19 mouse cellular contexts compared by ENCODE assay signal in the genomic region with DNA sequence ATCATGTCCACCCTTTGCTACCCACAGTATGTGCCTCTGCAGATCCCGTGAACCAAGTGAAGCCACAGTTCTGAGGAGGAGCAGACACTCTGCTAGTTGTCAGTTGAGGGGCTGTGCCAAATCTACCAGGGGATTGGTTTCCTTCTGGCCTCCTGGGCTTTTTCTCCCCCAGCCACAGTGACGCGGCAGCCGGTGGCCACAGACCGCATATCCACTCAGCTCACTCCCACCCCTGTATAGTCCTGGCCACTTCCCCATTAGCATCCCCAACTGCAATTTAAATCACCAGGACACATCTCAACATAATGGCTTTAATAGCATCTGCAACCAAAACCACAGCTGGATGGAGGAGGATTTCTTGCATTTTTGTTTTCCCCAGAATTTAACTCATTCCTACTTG. TPM values are rescaled to one million over a fixed set of nuclear protein-coding genes. Genes with fewer than 3 reads are reported as not detected.
A peak's percentile ranks its signal among the peaks of the same experiment; 100 is the strongest.
DNase-seq lines count a peak whose midpoint lies in the region; ATAC-seq and TF ChIP-seq lines count a peak whose summit lies in the region.
"Had no signal": no experiment of that assay in that cellular context is flagged by ENCODE, and none has a peak within 500 bp of the region (broad histone marks: within the 10 kb centered on the region; RNA-seq: fewer than 3 reads in every experiment).

No protein-coding gene starts in this region.

- no peak for TF ChIP-seq POLR2A in myocyte (IDR thresholded peaks at IDR 0.05; ENCODE audit: insufficient read length, low read depth)

- no peak for DNase-seq in liver, embryonic 13.5 days
- no peak for DNase-seq in liver, embryonic 11.5 days (ENCODE audit: low spot score)
- DNase-seq in cerebellum, postnatal 36 days: no peak
- no peak for DNase-seq in ovary, adult 18-20 months (ENCODE audit: low spot score)
- DNase-seq: adrenal gland, postnatal 25 days; cerebellum, adult 11-12 months; embryo, embryonic 11 days; gastrocnemius, postnatal 36 days; thymus, adult 18-20 months had no signal

- H3K4me1 ChIP-seq in liver, embryonic 13.5 days (replicated peaks): peaks cover 23% of the 10 kb centered on the region
- no peaks in the 10 kb centered on the region; the same call in 1 of the 2 replicates for H3K4me1 ChIP-seq in liver, embryonic 11.5 days (replicated peaks; ENCODE audit: control insufficient read depth, insufficient read depth, low read length)
- H3K4me1 ChIP-seq: midbrain, embryonic 13.5 days had no signal

- H3K4me2 ChIP-seq in liver, embryonic 13.5 days: no peak overlapping the region
- H3K4me2 ChIP-seq in liver, embryonic 11.5 days: no peak overlapping the region
- H3K4me2 ChIP-seq in myocyte (ENCODE audit: low read depth): peak overlapping the region; percentile 40
- H3K4me2 ChIP-seq: midbrain, embryonic 13.5 days; neural tube, embryonic 15.5 days had no signal

- no peak overlapping the region for H3K4me3 ChIP-seq in liver, embryonic 13.5 days (replicated peaks)
- H3K4me3 ChIP-seq in liver, embryonic 11.5 days (ENCODE audit: low read depth, low read length): no peak overlapping the region
- no peak overlapping the region for H3K4me3 ChIP-seq in myocyte
- H3K4me3 ChIP-seq: midbrain, embryonic 13.5 days; neural tube, embryonic 15.5 days had no signal

- H3K36me3 ChIP-seq in liver, embryonic 13.5 days: peaks cover 7% of the 10 kb centered on the region; the same call in 1 of the 2 replicates
- peaks cover 5% of the 10 kb centered on the region; the same call in 1 of the 2 replicates for H3K36me3 ChIP-seq in liver, embryonic 11.5 days (ENCODE audit: control insufficient read depth, insufficient read depth, low read length)
- H3K36me3 ChIP-seq in myocyte (ENCODE audit: control insufficient read depth, insufficient read depth): no peaks in the 10 kb centered on the region

- H3K9me3 ChIP-seq in liver, embryonic 13.5 days (replicated peaks): no peaks in the 10 kb centered on the region
- no peaks in the 10 kb centered on the region for H3K9me3 ChIP-seq in liver, embryonic 11.5 days (ENCODE audit: control insufficient read depth, low read length)
- H3K9me3 ChIP-seq: midbrain, embryonic 13.5 days; neural tube, embryonic 15.5 days had no signal

- WGBS in liver, embryonic 13.5 days (ENCODE audit: insufficient replicate concordance): 15% methylated on average over 5 of the region's 5 CpGs
- WGBS in liver, embryonic 11.5 days: 22% methylated on average over 5 of the region's 5 CpGs

- no peak overlapping the region for H3K9ac ChIP-seq in liver, embryonic 13.5 days
- no peak overlapping the region for H3K9ac ChIP-seq in liver, embryonic 11.5 days (ENCODE audit: low read depth, low read length)
- H3K9ac ChIP-seq: midbrain, embryonic 13.5 days; neural tube, embryonic 15.5 days had no signal

- no peak overlapping the region for H3ac ChIP-seq in myocyte (ENCODE audit: control insufficient read depth, insufficient read length)

- no peak overlapping the region for H3K27ac ChIP-seq in liver, embryonic 13.5 days
- H3K27ac ChIP-seq in liver, embryonic 11.5 days (ENCODE audit: low read depth, low read length): no peak overlapping the region
- H3K27ac ChIP-seq: midbrain, embryonic 13.5 days; neural tube, embryonic 15.5 days had no signal

- ATAC-seq in liver, embryonic 13.5 days (ENCODE audit: low read depth): peak; percentile 39; the same call in 1 of the 2 replicates
- no peak for ATAC-seq in liver, embryonic 11.5 days (replicated peaks; ENCODE audit: low FRiP score)
- ATAC-seq in common myeloid progenitor, adult 5-6 weeks (replicated peaks; ENCODE audit: low read depth, poor library complexity, severe bottlenecking): peak; percentile 79
- peak; percentile 86 to 87 for ATAC-seq in hematopoietic stem cell, adult 5-6 weeks (replicated peaks in 1 of 2; ENCODE audit: insufficient read depth in 1 of 2, low FRiP score in 2 of 2, low TSS enrichment in 1 of 2, low read depth in 1 of 2, poor library complexity in 2 of 2, severe bottlenecking in 2 of 2)
- ATAC-seq: forebrain, embryonic 16.5 days; midbrain, embryonic 13.5 days had no signal

- H3K27me3 ChIP-seq in liver, embryonic 13.5 days: no peaks in the 10 kb centered on the region
- H3K27me3 ChIP-seq in liver, embryonic 11.5 days (replicated peaks; ENCODE audit: control insufficient read depth, insufficient read depth, low read length): no peaks in the 10 kb centered on the region
- H3K27me3 ChIP-seq in myocyte (ENCODE audit: control insufficient read depth, insufficient read depth, insufficient read length): no peaks in the 10 kb centered on the region
- H3K27me3 ChIP-seq: midbrain, embryonic 13.5 days; neural tube, embryonic 15.5 days had no signal

- H3K79me2 ChIP-seq in myocyte (ENCODE audit: control insufficient read depth, insufficient read depth): no peaks in the 10 kb centered on the region

TF ChIP-seq in myocyte, 11 proteins besides CTCF, POLR2A, EP300 and RAD21:
- TF ChIP-seq MYOD1 (IDR thresholded peaks at IDR 0.05; ENCODE audit: control insufficient read depth in 1 of 3, insufficient read length in 2 of 3, low read depth in 2 of 3) (peak in 1 of 3 experiments; percentile 14), USF1 (IDR thresholded peaks at IDR 0.05; ENCODE audit: low read depth) (no peak)
TF ChIP-seq in myocyte: peak in this region for 1.

RNA-seq across cellular contexts. Expression of gene Jmjd4, which starts 31.1 kb away (rescaled TPM):
- polyA plus RNA-seq in liver, embryonic 13.5 days (2015; fragmentation: Nextera tagmentation; extraction: Ambion mirVana): 5.2 and 5.3 TPM in 2 replicates
- 10.8 and 12.7 TPM in 2 replicates for polyA plus RNA-seq in liver, embryonic 11.5 days (2014; fragmentation: Nextera tagmentation; extraction: Ambion mirVana)
- 4.4 and 8.4 TPM in 2 replicates for total RNA-seq in common myeloid progenitor, adult 5-6 weeks (2017)
- total RNA-seq in hematopoietic stem cell, adult 5-6 weeks (2017): 5.3 and 7.8 TPM in 2 replicates
- 4.5 TPM for polyA plus RNA-seq in myocyte (2012; fragmentation: generic; extraction: Trizol)

RNA-seq across cellular contexts. Expression of gene Snap47, which starts 32.3 kb away (rescaled TPM):
- polyA plus RNA-seq in liver, embryonic 13.5 days (2015; fragmentation: Nextera tagmentation; extraction: Ambion mirVana): 26.8 and 31.0 TPM in 2 replicates
- 57.9 and 67.4 TPM in 2 replicates for polyA plus RNA-seq in liver, embryonic 11.5 days (2014; fragmentation: Nextera tagmentation; extraction: Ambion mirVana)
- total RNA-seq in common myeloid progenitor, adult 5-6 weeks (2017): 8.2 and 8.5 TPM in 2 replicates
- total RNA-seq in hematopoietic stem cell, adult 5-6 weeks (2017): 9.7 and 16.4 TPM in 2 replicates
- 67.2 TPM for polyA plus RNA-seq in myocyte (2012; fragmentation: generic; extraction: Trizol)

RNA-seq across cellular contexts. Expression of gene Prss38, which starts 43.3 kb away (rescaled TPM):
- polyA plus RNA-seq in liver, embryonic 13.5 days (2015; fragmentation: Nextera tagmentation; extraction: Ambion mirVana): not detected in 2 replicates
- not detected in 2 replicates for polyA plus RNA-seq in liver, embryonic 11.5 days (2014; fragmentation: Nextera tagmentation; extraction: Ambion mirVana)
- total RNA-seq in common myeloid progenitor, adult 5-6 weeks (2017): not detected in 2 replicates
- total RNA-seq in hematopoietic stem cell, adult 5-6 weeks (2017): not detected in 2 replicates
- not detected for polyA plus RNA-seq in myocyte (2012; fragmentation: generic; extraction: Trizol)
- total RNA-seq: adrenal gland, postnatal 25 days; gastrocnemius, postnatal 36 days; layer of hippocampus, adult 8-10 months; left cerebral cortex, postnatal 25 days had no signal
- polyA plus RNA-seq: forebrain, embryonic 16.5 days; heart, embryonic 16.5 days; lung, embryonic 16.5 days; midbrain, embryonic 13.5 days; neural tube, embryonic 15.5 days had no signal

RNA-seq across cellular contexts. Expression of gene Zfp867, which starts 53.6 kb away (rescaled TPM):
- 1.1 and 1.8 TPM in 2 replicates for polyA plus RNA-seq in liver, embryonic 13.5 days (2015; fragmentation: Nextera tagmentation; extraction: Ambion mirVana)
- polyA plus RNA-seq in liver, embryonic 11.5 days (2014; fragmentation: Nextera tagmentation; extraction: Ambion mirVana): 3.2 and 3.6 TPM in 2 replicates
- total RNA-seq in common myeloid progenitor, adult 5-6 weeks (2017): 2.5 and 3.0 TPM in 2 replicates
- 5.9 and 7.9 TPM in 2 replicates for total RNA-seq in hematopoietic stem cell, adult 5-6 weeks (2017)
- polyA plus RNA-seq in myocyte (2012; fragmentation: generic; extraction: Trizol): 1.3 TPM
